Mouse (Mus musculus) adrenal gland (tissue): Measurements from ENCODE around the gene 4933424G06Rik.

ENCODE experiments used
- microRNA-seq, 2 experiments: library from miRNA; unstranded; fragments of <30 nt; microRNA quantifications; one replicate each; pipeline ENCODE4; 2019

The 4933424G06Rik gene

Small RNA genes lying within 50 kb of the gene (microRNA-seq; reads per million reads assigned to microRNA genes)
- 0 reads per million in 2 experiments for gene Gm24133
